Mouse (Mus musculus) liver, adult 2 months (tissue): ENCODE measurements at regions not wholly inside any gene's neighbourhood (a gene's known extent, or its start where the extent isn't known, plus 50 kb on each side); places are given as distances from the start of the nearest gene placed in this dataset.

Experiments
- DNase-seq: peaks from one replicate; pipeline ENCODE4 v3.0.0-alpha.2; 2011; ENCODE audit warnings: low read depth, low spot score; ENCODE audit errors: extremely low read depth
- H3K27ac ChIP-seq: fragments of 200-500 bp; replicated peaks from 2 replicates; pipeline ENCODE4 v1.5.1; 2012; ENCODE audit warnings: low read depth, mild to moderate bottlenecking, control low read depth, inconsistent platforms, low read length; ENCODE audit not compliant: insufficient read depth
- H3K27me3 ChIP-seq: fragments of 200-500 bp; 2 replicates; pipeline ENCODE4 v1.6.1; 2012; ENCODE audit warnings: mild to moderate bottlenecking, moderate library complexity, low read length, inconsistent platforms; ENCODE audit not compliant: control insufficient read depth, insufficient read depth
- H3K36me3 ChIP-seq: fragments of 200-500 bp; 2 replicates; pipeline ENCODE4 v1.6.1; 2012; ENCODE audit warnings: low read length, inconsistent platforms; ENCODE audit not compliant: control insufficient read depth, insufficient read depth
- H3K4me1 ChIP-seq: fragments of 200-500 bp; 2 replicates; pipeline ENCODE4 v1.6.1; 2011; ENCODE audit warnings: low read length; ENCODE audit not compliant: control insufficient read depth, insufficient read depth
- H3K4me3 ChIP-seq: fragments of 200-500 bp; 2 replicates; pipeline ENCODE4 v1.5.1; 2011; ENCODE audit warnings: low read depth, mild to moderate bottlenecking, control low read depth, low read length, moderate library complexity; ENCODE audit not compliant: insufficient read depth
- H3K79me2 ChIP-seq: fragments of 200-500 bp; 2 replicates; pipeline ENCODE4 v1.6.1; 2012; ENCODE audit warnings: inconsistent platforms, mild to moderate bottlenecking, low read length, moderate library complexity; ENCODE audit not compliant: control insufficient read depth, insufficient read depth
- H3K9ac ChIP-seq: fragments of 200-500 bp; 2 replicates; pipeline ENCODE4 v1.6.1; 2012; ENCODE audit warnings: low read depth, mild to moderate bottlenecking, control low read depth, inconsistent platforms, low read length
- CTCF ChIP-seq: fragments of 200-500 bp; IDR thresholded peaks from 2 replicates; pipeline ENCODE4 v1.5.1; 2011; ENCODE audit warnings: low read depth, low read length, control low read depth
- POLR2A ChIP-seq: fragments of 200-500 bp; IDR thresholded peaks from 2 replicates; pipeline ENCODE4 v1.6.1; 2011; ENCODE audit warnings: low read length, control low read depth; ENCODE audit not compliant: insufficient read depth; ENCODE audit errors: extremely low read depth
- WGBS: fragments of 180-500 bp; shearing (Covaris S2); methylation state at CpG from one replicate; pipeline ENCODE4 v1.1.7; 2018; 5-methylcytosine and 5-hydroxymethylcytosine counted together

DNA sequence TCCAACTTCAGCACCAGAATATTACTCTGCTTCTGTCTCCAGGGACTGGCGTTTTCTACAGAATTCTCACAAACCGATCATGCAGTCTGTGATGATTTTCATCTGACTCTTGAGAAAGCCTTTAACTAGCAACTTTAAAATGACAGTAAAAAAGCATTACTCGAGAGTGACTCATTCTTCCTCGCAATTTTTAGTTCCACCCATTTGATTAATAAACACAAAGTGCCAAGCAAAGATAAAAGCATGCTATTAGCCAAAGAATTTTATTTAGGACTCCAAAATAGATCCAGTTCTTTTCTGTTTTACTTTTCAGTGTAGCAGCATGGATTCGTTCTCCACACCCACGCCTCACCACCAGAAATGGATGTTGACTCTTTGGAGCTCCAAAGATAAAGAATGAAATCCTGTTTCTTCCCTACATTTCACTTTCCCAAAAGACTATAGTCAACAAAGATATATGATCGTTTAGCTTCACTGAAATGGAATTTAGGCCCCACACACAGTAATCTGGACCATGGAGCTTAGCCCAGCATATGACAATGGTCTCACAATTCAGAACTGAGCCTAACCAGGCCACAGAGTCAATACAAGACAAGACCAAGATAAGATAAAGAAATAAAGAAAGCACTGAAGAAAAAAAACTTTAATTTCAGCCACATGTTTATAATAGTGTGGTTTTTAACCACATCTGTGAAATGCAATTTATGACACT lies 486.5 kb upstream of the C030005K15Rik start:
- Histone ChIP-seq H3K79me2 (no peaks in the 10 kb centered on the region), H3K36me3 (no peaks in the 10 kb centered on the region), H3K27ac (no peak overlapping the region), H3K27me3 (no peaks in the 10 kb centered on the region), H3K4me1 (no peaks in the 10 kb centered on the region), H3K4me3 (no peak overlapping the region), H3K9ac (no peak overlapping the region)
- DNase-seq, result no peak
- 68% methylated on average over 7 of the region's 7 CpGs for WGBS
- TF ChIP-seq CTCF (no peak), POLR2A (no peak)

GRCm38 (mm10) chr10:98231017-98231416 lies 504.5 kb upstream of the C030005K15Rik start:
- Histone ChIP-seq H3K9ac (no peak overlapping the region), H3K36me3 (no peaks in the 10 kb centered on the region), H3K4me3 (no peak overlapping the region), H3K27me3 (no peaks in the 10 kb centered on the region), H3K27ac (no peak overlapping the region), H3K79me2 (no peaks in the 10 kb centered on the region), H3K4me1 (no peaks in the 10 kb centered on the region)
- 84% methylated on average over 5 of the region's 5 CpGs for WGBS
- TF ChIP-seq POLR2A (no peak), CTCF (no peak)
- no peak for DNase-seq

- no peak for DNase-seq
- no peaks in the 10 kb centered on the region for H3K79me2 ChIP-seq
- no peak overlapping the region for H3K4me3 ChIP-seq
- H3K4me1 ChIP-seq, result no peaks in the 10 kb centered on the region
- no peaks in the 10 kb centered on the region for H3K36me3 ChIP-seq
- H3K9ac ChIP-seq, result no peak overlapping the region
- WGBS, result 71% methylated on average over 4 of the region's 4 CpGs
- no peak for TF ChIP-seq POLR2A
- TF ChIP-seq CTCF, result no peak
- no peaks in the 10 kb centered on the region for H3K27me3 ChIP-seq
- no peak overlapping the region for H3K27ac ChIP-seq
These were observed 505.2 kb upstream of the C030005K15Rik start for GRCm38 (mm10) chr10:98231705-98232235.

- Histone ChIP-seq H3K27ac (no peak overlapping the region), H3K4me1 (no peaks in the 10 kb centered on the region), H3K27me3 (no peaks in the 10 kb centered on the region), H3K9ac (no peak overlapping the region), H3K4me3 (no peak overlapping the region), H3K36me3 (no peaks in the 10 kb centered on the region), H3K79me2 (no peaks in the 10 kb centered on the region)
- TF ChIP-seq CTCF (no peak), POLR2A (no peak)
- no peak for DNase-seq
- 91% methylated on average over 1 of the region's 1 CpGs for WGBS
These were observed 521.8 kb upstream of the C030005K15Rik start for GRCm38 (mm10) chr10:98248311-98248710.

GRCm38 (mm10) chr10:98257980-98258707 lies 531.6 kb upstream of the C030005K15Rik start:
- no peaks in the 10 kb centered on the region for H3K4me1 ChIP-seq
- H3K9ac ChIP-seq, result no peak overlapping the region
- no peaks in the 10 kb centered on the region for H3K36me3 ChIP-seq
- H3K4me3 ChIP-seq, result no peak overlapping the region
- TF ChIP-seq CTCF (no peak), POLR2A (no peak)
- H3K79me2 ChIP-seq, result no peaks in the 10 kb centered on the region
- no peak for DNase-seq
- H3K27ac ChIP-seq, result no peak overlapping the region
- 71% methylated on average over 4 of the region's 4 CpGs for WGBS
- no peaks in the 10 kb centered on the region for H3K27me3 ChIP-seq

- Histone ChIP-seq H3K79me2 (no peaks in the 10 kb centered on the region), H3K4me3 (no peak overlapping the region), H3K27me3 (no peaks in the 10 kb centered on the region), H3K4me1 (no peaks in the 10 kb centered on the region), H3K27ac (no peak overlapping the region), H3K36me3 (no peaks in the 10 kb centered on the region), H3K9ac (no peak overlapping the region)
- DNase-seq, result no peak
- 94% methylated on average over 4 of the region's 4 CpGs for WGBS
- no peak for TF ChIP-seq CTCF
- no peak for TF ChIP-seq POLR2A
These were observed 532.7 kb upstream of the C030005K15Rik start for GRCm38 (mm10) chr10:98259283-98259682.
